Mouse (Mus musculus) intestine, embryonic 14.5 days (tissue): ENCODE results near the gene Ttyh3. TPM values are rescaled to one million over a fixed set of nuclear protein-coding genes. Genes with fewer than 3 reads are reported as not detected.
A peak's percentile ranks its signal among the peaks of the same experiment; 100 is the strongest.

ENCODE experiments used
- ATAC-seq: fragments of 200-750 bp; cut with Nextera tagmentation; replicated peaks from 2 replicates; pipeline ENCODE4 v1.8.0; 2017; ENCODE audit warnings: low read depth, moderate number of reproducible peaks, moderate TSS enrichment, moderate library complexity; ENCODE audit not compliant: low FRiP score, low TSS enrichment
- DNase-seq: peaks from one replicate; pipeline ENCODE4 v3.0.0-alpha.2; 2018; ENCODE audit warnings: low spot score
- H3K27ac ChIP-seq: fragments of 300-500 bp; sonication (generic); 2 replicates; pipeline ENCODE4 v1.5.1; 2014; ENCODE audit warnings: low read depth, mild to moderate bottlenecking, control low read depth
- H3K27me3 ChIP-seq: fragments of 300-500 bp; sonication (generic); replicated peaks from 2 replicates; pipeline ENCODE4 v1.6.1; 2014; ENCODE audit warnings: low read length, control low read depth; ENCODE audit not compliant: control insufficient read depth, insufficient read depth
- H3K36me3 ChIP-seq: fragments of 300-500 bp; sonication (generic); 2 replicates; pipeline ENCODE4 v1.6.1; 2014; ENCODE audit warnings: low read length, control low read depth; ENCODE audit not compliant: control insufficient read depth, insufficient read depth
- H3K4me1 ChIP-seq: fragments of 300-500 bp; sonication (generic); replicated peaks from 2 replicates; pipeline ENCODE4 v1.6.1; 2014; ENCODE audit warnings: low read length, control low read depth, mixed read lengths; ENCODE audit not compliant: control insufficient read depth, insufficient read depth
- H3K4me2 ChIP-seq: fragments of 300-500 bp; sonication (generic); 2 replicates; pipeline ENCODE4 v1.6.1; 2014; ENCODE audit warnings: low read length
- H3K4me3 ChIP-seq: fragments of 300-500 bp; sonication (generic); 2 replicates; pipeline ENCODE4 v1.5.1; 2014; ENCODE audit warnings: low read depth, low read length, control low read depth, mixed read lengths
- H3K9ac ChIP-seq: fragments of 300-500 bp; sonication (generic); 2 replicates; pipeline ENCODE4 v1.6.1; 2014; ENCODE audit warnings: mild to moderate bottlenecking, low read length
- H3K9me3 ChIP-seq: fragments of 300-500 bp; sonication (generic); 2 replicates; pipeline ENCODE4 v1.6.1; 2016; ENCODE audit warnings: low read length, control low read depth; ENCODE audit not compliant: control insufficient read depth
- WGBS: fragments of 180-500 bp; shearing (Covaris S2); extraction: QIAGEN DNeasy Blood & Tissue Kit; methylation state at CpG from one replicate; pipeline ENCODE4 v1.1.7; 2014; 5-methylcytosine and 5-hydroxymethylcytosine counted together
- polyA plus RNA-seq: library from polyadenylated mRNA; unstranded; fragments of >200 nt; fragmentation: Nextera tagmentation; extraction: Ambion mirVana; gene quantifications from 2 replicates; pipeline ENCODE4 v1.2.1, GENCODE M21; 2014

The Ttyh3 gene
- polyA plus RNA-seq, 1 experiment from 2014 or later: 44.8 TPM

GRCm38 (mm10) chr5:140596927-140597588, 51.8 kb downstream of the Ttyh3 start:
- H3K4me1 ChIP-seq: peaks cover 14% of the 10 kb centered on the region
- H3K27me3 ChIP-seq: no peaks in the 10 kb centered on the region
- ATAC-seq (peak; percentile 33), DNase-seq (no peak)
- no peak overlapping the region for H3K4me2 ChIP-seq
- 50% methylated on average over 18 of the region's 18 CpGs for WGBS
- H3K4me3 ChIP-seq: no peak overlapping the region
- no peak overlapping the region for H3K27ac ChIP-seq
- no peaks in the 10 kb centered on the region for H3K9me3 ChIP-seq
- H3K36me3 ChIP-seq: no peaks in the 10 kb centered on the region
- H3K9ac ChIP-seq: 0 out of 2 replicates have a peak overlapping the region, but pooled peaks have one; percentile 1

- ATAC-seq (peak; percentile 45), DNase-seq (no peak)
- Histone ChIP-seq H3K27me3 (no peaks in the 10 kb centered on the region), H3K9ac (no peak overlapping the region), H3K4me3 (no peak overlapping the region), H3K36me3 (no peaks in the 10 kb centered on the region), H3K27ac (no peak overlapping the region), H3K4me1 (peaks cover 14% of the 10 kb centered on the region), H3K9me3 (no peaks in the 10 kb centered on the region), H3K4me2 (no peak overlapping the region)
- 31% methylated on average over 3 of the region's 3 CpGs for WGBS
Observed at GRCm38 (mm10) chr5:140596426-140596825, 52.4 kb downstream of the Ttyh3 start.

- Histone ChIP-seq H3K4me2 (no peak overlapping the region), H3K9me3 (no peaks in the 10 kb centered on the region), H3K27me3 (no peaks in the 10 kb centered on the region), H3K9ac (no peak overlapping the region), H3K4me1 (peaks cover 14% of the 10 kb centered on the region), H3K27ac (no peak overlapping the region), H3K36me3 (no peaks in the 10 kb centered on the region), H3K4me3 (no peak overlapping the region)
- DNase-seq (no peak), ATAC-seq (no peak)
- WGBS: 86% methylated on average over 5 of the region's 5 CpGs
Observed at GRCm38 (mm10) chr5:140594846-140595245, 54.0 kb downstream of the Ttyh3 start.

GRCm38 (mm10) chr5:140589082-140589774, 59.6 kb downstream of the Ttyh3 start:
- H3K4me1 ChIP-seq: no peaks in the 10 kb centered on the region; the same call in 1 of the 2 replicates
- H3K4me2 ChIP-seq: no peak overlapping the region
- no peak overlapping the region for H3K9ac ChIP-seq
- H3K9me3 ChIP-seq: no peaks in the 10 kb centered on the region
- H3K4me3 ChIP-seq: no peak overlapping the region
- H3K27me3 ChIP-seq: no peaks in the 10 kb centered on the region
- ATAC-seq: no peak
- H3K27ac ChIP-seq: no peak overlapping the region
- 85% methylated on average over 16 of the region's 16 CpGs for WGBS
- no peaks in the 10 kb centered on the region for H3K36me3 ChIP-seq
- no peak for DNase-seq

GRCm38 (mm10) chr5:140583732-140584368, 65.0 kb downstream of the Ttyh3 start:
- WGBS: 47% methylated on average over 6 of the region's 6 CpGs

GRCm38 (mm10) chr5:140582995-140583731, 65.7 kb downstream of the Ttyh3 start:
- Histone ChIP-seq H3K4me2 (no peak overlapping the region), H3K27me3 (no peaks in the 10 kb centered on the region), H3K9me3 (no peaks in the 10 kb centered on the region), H3K4me3 (no peak overlapping the region), H3K27ac (no peak overlapping the region), H3K36me3 (no peaks in the 10 kb centered on the region), H3K4me1 (peaks cover 29% of the 10 kb centered on the region), H3K9ac (no peak overlapping the region)
- WGBS: 38% methylated on average over 8 of the region's 8 CpGs
- ATAC-seq (no peak), DNase-seq (no peak)

More at GRCm38 (mm10) chr5:140583732-140584368, 65.0 kb downstream of the Ttyh3 start:
- Histone ChIP-seq H3K27me3 (no peaks in the 10 kb centered on the region), H3K27ac (no peak overlapping the region), H3K4me1 (peaks cover 28% of the 10 kb centered on the region), H3K9me3 (no peaks in the 10 kb centered on the region), H3K4me2 (no peak overlapping the region), H3K36me3 (no peaks in the 10 kb centered on the region), H3K9ac (no peak overlapping the region), H3K4me3 (no peak overlapping the region)
- DNase-seq (no peak), ATAC-seq (no peak)

GRCm38 (mm10) chr5:140581569-140581968, 67.3 kb downstream of the Ttyh3 start:
- DNase-seq: no peak
- Histone ChIP-seq H3K9me3 (no peaks in the 10 kb centered on the region), H3K36me3 (no peaks in the 10 kb centered on the region), H3K4me2 (no peak overlapping the region), H3K9ac (no peak overlapping the region), H3K4me3 (no peak overlapping the region), H3K27ac (peak overlapping the region; percentile 43; the same call in 1 of the 2 replicates), H3K4me1 (peaks cover 29% of the 10 kb centered on the region), H3K27me3 (no peaks in the 10 kb centered on the region)
- 0 out of 2 replicates have a peak, but pooled peaks have one; percentile 33 for ATAC-seq
- WGBS: 7% methylated on average over 5 of the region's 5 CpGs

- Histone ChIP-seq H3K36me3 (no peaks in the 10 kb centered on the region), H3K9ac (no peak overlapping the region), H3K27me3 (no peaks in the 10 kb centered on the region), H3K27ac (no peak overlapping the region), H3K4me2 (no peak overlapping the region), H3K4me3 (no peak overlapping the region), H3K4me1 (peaks cover 29% of the 10 kb centered on the region; the same call in 1 of the 2 replicates), H3K9me3 (no peaks in the 10 kb centered on the region)
- 29% methylated on average over 6 of the region's 6 CpGs for WGBS
- DNase-seq (no peak), ATAC-seq (peak; percentile 18; the same call in 1 of the 2 replicates)
Observed at GRCm38 (mm10) chr5:140579771-140580170, 69.1 kb downstream of the Ttyh3 start.
